Mouse (Mus musculus) ES-Bruce4 (cell line): ENCODE results near the gene Glb1l2.

ENCODE experiments used
- CTCF ChIP-seq: IDR thresholded peaks from one replicate; pipeline ENCODE4 v1.8.1; 2011; ENCODE audit warnings: low read depth, low read length
- EP300 ChIP-seq: IDR thresholded peaks from 2 replicates; pipeline ENCODE4 v1.6.1; 2011; ENCODE audit warnings: low read depth, low read length; ENCODE audit not compliant: insufficient read depth
- POLR2A ChIP-seq: IDR thresholded peaks from one replicate; pipeline ENCODE4 v1.8.1; 2011; ENCODE audit warnings: low read length; ENCODE audit not compliant: insufficient read depth

DNA sequence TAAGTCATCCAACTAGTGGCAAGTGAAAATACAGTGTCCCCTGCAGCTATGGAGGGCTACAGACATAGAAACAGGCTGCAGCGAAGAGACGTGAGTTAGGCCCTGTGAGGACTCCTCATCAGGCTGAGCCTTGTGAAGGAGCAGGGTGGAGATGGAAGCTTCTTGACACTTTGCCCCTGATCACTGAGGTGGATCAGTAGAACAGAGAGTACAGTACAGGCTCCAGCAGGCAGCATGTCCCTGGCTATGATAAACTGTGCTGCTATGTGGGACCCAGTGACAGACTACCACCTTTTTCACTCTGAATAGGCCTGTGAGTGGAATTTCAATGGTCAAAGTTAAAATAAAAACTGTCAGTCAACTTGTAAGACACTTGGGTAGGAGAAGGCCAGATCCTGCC lies 5.9 kb downstream of the Glb1l2 start:
- TF ChIP-seq CTCF: no peak
- TF ChIP-seq POLR2A: no peak
- no peak for TF ChIP-seq EP300
